Mouse (Mus musculus) olfactory bulb, adult 2 months (tissue): ENCODE measurements around the gene Gsdmc3.

ENCODE experiments used
- CTCF ChIP-seq: fragments of 200-500 bp; IDR thresholded peaks from 2 replicates; pipeline ENCODE4 v1.5.1; 2012; ENCODE audit warnings: low read depth, mild to moderate bottlenecking, low read length, moderate library complexity; ENCODE audit not compliant: insufficient read depth
- POLR2A ChIP-seq: fragments of 200-500 bp; IDR thresholded peaks from 2 replicates; pipeline ENCODE4 v1.6.1; 2012; ENCODE audit warnings: mild to moderate bottlenecking, low read depth, low read length, moderate library complexity; ENCODE audit not compliant: insufficient read depth

DNA sequence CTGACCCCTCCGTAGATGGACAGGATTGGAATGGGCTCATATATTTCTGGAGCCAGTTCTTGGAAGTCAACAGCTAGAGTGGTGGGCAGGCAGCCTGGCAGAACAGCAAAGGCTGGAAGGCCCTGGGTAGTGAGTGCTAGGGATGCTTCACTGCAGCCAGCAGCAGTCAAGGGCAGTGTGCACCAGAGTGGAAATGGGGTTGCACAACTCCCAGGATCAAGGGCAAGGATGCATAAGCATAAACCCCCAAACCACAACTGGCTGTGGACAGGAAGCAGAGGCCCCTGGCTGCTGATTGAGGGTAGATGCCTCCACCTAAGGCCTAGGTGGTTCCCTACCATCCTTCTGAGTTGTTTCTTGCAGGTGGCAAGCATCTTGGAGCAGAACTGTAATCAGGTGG lies 46.1 kb upstream of the Gsdmc3 start:
- TF ChIP-seq CTCF (no peak), POLR2A (no peak)
